Mouse (Mus musculus) T-helper 17 cell (primary cell): Measurements from ENCODE around the gene Ndufaf7.

ENCODE experiments used
- in situ Hi-C, 2 experiments: fragments of 300-600 bp; cut with MboI, MseI; formaldehyde crosslinking; loops; 1 replicate in 1 of 2; 2 replicates in 1 of 2; pipeline ENCODE4 v1.15.1; 2025; ENCODE audit warnings: high pct_unique_total_duplicates in 2 of 2

Gene Ndufaf7

DNA sequence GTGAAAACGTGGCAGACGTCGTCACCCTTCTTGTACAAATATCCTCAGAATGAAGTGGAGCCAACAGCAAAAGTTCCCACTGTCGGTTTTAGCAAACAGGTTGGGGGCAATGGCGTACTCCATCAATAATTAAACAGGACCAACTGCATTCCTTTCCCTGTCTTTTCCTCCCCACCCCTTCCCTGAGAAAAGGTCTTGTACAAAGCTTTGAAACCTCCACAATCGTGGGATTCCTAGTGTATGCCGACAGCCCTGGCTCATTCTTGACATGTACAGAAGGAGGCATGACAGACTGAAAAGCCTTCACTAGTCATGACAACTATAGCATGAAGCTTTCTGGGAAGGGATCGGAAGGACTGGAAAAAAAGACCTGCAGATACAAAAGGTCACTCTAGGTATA lies 16.3 kb downstream of the Ndufaf7 start:
- in situ Hi-C loops = no loop called here

DNA sequence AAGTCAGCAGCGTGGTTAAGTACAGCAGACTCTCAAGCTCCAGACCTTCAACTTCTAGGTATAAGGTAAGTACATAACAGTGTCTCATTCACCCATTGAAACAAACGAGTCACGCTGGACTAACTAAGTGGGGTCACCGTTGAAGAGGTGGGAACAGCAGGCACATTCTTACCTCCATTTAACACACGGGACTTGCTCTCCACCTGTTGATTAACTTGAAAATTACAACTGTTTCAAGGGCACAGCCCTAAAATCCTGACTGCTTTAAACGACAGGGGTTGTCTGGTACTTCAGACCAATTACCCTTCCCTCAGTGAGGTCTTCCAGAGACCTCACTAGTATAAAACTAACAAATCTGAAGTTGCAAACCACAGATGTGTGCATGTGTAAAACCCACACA lies 22.5 kb downstream of the Ndufaf7 start:
- in situ Hi-C loops = no loop called here

DNA sequence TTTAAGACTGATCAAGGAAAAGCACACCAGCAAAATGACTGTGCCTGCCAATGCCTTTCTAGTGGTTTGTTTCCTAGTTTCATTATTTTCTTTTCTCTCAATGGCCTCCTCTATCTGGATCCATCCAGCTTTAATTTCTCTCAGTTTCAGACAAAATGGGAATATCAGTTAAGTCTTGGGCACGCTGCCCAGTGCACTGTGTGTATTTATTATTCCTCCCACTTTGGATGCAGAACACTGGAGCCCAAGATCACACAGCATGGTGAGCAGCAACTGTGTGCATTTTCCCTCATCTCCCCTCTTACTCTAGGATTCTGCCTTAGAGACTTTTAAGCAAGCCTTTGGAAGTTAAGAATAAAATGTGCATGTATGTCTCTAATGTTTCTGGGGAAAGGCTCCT lies 27.5 kb downstream of the Ndufaf7 start:
- in situ Hi-C loops = no loop called here

DNA sequence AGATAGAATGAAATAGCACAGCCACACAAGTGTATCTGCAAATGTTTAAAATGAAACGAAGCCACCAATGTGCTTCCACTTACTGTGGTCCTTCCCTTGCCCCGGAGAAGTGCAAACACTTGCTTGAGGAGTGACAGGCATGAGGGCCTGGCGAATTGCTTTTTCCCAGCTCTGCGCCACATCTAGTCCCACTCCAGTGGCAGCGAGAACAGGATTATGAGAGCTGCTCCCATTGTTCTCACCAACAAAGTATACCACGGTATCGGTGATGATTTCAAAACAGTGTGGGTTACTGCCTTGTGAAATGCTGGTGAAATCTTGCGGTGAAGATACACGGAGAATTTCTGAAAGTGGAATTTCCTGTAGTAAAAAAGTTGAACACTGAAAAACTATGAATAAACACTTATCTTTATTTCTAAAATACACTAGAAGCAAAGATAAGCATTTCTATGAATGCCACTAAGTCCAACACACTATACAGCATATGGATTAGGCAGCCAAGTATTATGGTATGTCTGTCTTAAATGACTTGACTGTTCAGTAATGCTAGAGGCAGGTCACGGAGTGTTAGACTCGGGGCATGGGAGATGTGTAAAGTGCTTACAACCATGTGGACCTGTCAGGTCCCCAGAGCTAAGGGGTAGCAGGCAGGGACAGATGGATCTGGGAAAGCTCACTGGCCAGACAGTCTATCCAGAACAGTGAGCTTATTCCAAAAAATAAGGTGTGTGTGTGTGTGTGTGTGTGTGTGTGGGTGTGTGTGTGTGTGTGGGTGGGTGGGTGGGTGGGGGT lies 29.4 kb downstream of the Ndufaf7 start:
- in situ Hi-C loops = no loop called here

DNA sequence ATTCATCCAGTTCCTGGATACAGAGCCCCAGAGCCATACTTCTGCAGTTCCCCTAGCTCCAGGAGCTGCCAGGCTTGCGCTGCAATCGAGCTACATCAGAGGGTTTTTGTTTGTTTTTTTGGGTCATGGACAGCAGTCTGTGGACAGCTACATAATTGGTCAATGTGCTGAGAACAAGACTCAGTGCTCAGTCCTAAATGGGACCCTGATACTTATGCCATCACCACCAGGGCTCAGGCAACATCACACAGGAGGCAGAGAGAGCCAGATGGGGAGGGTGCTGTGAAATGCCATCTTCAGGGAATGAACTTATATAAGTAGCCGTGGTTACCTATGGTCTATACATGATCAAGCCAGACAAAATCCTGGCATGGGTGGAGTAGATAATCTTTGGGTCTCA lies 31.6 kb downstream of the Ndufaf7 start:
- in situ Hi-C loops = no loop called here

DNA sequence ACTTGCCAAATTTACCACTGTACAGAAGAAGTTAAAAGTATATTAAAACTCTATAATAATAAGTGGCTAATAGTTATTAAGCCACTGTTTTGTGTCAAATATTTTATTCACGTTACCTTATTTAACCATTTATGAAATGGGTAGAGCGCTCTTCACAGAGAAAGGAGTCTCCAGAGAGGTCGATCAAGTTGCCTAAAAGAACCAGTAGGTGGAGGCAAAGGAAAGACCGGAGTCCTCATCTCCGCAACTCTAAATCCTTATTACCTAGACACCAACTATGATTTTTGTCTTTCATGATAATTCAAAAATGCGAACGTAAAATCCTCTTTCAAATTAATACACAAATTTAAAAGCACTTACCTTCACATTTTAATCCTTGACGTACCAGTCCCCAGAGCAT lies 46.2 kb downstream of the Ndufaf7 start:
- in situ Hi-C loops = no loop called here

DNA sequence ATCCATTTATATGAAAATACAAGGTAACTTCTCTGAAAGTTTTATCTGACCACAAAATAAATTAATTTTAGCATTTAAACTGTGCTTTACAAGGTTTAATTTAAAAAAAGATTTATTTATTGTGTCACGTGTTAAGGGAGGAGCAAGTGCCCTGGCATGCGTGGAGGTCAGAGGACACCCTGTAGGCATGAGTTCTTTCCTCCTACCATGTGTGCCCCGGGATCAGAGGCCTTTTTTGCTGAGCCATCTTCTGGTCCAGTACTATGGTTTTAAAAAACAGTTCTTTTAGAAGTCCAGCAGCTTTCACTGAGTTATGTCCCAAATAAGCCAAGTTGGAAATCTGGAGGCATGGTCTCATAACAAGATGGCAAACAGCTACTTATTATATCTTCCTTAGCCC lies 46.8 kb downstream of the Ndufaf7 start:
- in situ Hi-C loops = no loop called here

DNA sequence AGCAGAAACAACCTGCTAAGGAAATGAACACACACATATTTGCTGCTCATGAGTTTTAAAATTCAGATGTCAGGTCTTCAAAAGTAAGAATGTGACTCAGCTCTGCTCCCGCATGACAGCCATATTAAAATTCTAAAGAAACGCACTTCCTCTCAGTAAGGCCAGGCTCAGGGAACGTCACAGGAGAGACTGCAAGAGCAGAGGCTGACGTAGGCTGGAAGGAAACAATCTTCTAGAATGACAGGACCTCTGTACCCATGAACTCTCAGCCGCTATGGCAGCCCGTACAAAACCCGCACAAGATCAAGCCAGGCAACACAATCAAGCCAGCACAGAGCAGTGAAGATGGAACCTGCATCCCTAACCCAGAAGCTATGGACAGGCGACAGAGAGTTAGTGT lies 52.1 kb downstream of the Ndufaf7 start:
- in situ Hi-C loops = no loop called here

DNA sequence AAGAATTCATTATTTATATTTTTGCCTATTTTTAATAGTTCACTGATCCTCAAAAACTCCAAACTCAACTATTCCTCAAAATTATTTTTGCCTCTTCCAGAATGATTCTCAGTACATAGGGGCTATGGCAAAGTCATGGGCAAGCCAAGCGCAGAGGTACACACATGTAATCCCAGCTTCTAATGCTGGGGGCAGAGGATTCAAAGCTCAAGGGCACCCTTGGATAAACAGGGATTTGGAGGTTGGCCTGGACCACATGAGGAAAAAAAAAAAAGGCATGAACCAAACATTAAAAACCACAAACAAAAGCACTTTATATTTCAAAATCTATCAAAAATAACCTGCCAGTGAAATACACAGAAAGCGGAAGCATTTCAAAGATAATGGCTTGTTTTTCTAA lies 54.6 kb downstream of the Ndufaf7 start:
- in situ Hi-C loops = loop anchor here in 1 of 2 experiments (10.0 kb wide), 1 partner anchor 557 kb away; no protein-coding TSS in a partner anchor

DNA sequence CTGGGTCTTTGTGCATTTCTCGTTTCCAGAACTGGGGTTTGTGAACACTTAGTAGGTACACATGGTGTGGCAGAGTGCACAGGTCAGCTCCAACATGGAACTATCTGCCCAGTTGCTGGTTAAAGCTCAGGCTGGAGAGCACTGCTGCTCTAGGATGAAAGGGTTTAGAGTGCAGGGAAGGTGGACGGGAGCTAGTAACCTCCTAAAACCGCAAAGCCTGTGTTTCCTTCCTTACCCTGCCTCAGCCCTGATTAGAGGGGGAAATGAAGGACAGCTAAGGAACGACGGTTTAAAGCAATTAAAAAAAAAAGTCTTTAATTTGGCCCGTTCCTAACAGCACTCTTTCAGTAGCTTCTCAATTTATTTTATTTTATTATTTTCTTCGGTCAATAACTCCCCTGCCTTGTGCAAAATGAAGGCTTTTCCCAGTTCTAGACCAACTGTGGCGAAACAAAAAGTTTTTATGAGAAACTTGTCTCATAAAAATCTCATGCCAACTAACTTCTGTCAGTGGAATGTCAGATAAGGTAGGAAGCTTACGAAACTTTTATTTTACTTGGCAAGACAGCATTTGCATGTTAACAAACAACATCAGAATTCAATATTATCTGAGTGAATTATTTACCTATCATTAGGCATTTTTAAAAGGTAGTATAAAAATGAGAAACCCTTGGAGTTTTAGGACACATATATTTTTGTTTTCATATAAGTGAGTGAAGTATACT lies 55.5 kb downstream of the Ndufaf7 start:
- in situ Hi-C loops = loop anchor here in 1 of 2 experiments (10.0 kb wide), 1 partner anchor 558 kb away; no protein-coding TSS in a partner anchor

DNA sequence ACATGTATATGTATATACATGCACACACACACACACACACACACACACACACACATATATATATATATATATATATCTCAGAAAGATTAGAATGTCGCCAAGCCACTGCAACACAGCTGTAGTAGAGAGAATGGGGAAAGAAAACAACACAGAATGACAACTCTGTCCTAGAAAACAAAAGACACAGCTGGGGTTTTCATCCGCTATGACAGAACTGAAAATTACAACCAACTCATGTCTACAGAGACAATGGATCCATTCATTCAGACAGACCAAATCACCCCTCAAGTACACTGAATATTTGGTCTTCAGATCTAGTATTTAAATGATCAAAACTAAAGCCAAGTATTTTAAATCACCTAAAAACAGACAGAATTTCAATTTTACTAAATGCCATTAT lies 56.7 kb downstream of the Ndufaf7 start:
- in situ Hi-C loops = loop anchor here in 1 of 2 experiments (10.0 kb wide), 1 partner anchor 559 kb away; no protein-coding TSS in a partner anchor

DNA sequence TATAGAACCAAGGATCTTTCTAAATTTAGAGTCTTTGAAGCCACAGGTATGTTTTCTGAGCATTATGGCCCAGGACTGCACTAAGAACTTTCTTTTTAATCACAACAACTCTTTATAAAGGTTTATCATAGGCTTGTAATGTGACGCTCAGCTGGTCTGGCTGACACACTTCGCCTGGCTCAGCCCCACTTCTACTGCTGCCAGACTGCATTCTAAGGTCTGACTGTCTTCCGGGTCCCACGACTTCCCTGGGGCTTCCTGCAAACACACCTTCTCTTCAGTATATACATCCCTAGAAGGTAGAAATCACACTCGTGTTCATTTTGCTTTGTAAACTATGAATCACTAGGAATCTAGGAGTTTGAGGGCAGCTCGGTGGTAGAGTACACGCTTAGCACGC lies 57.4 kb downstream of the Ndufaf7 start:
- in situ Hi-C loops = loop anchor here in 1 of 2 experiments (10.0 kb wide), 1 partner anchor 560 kb away; no protein-coding TSS in a partner anchor

DNA sequence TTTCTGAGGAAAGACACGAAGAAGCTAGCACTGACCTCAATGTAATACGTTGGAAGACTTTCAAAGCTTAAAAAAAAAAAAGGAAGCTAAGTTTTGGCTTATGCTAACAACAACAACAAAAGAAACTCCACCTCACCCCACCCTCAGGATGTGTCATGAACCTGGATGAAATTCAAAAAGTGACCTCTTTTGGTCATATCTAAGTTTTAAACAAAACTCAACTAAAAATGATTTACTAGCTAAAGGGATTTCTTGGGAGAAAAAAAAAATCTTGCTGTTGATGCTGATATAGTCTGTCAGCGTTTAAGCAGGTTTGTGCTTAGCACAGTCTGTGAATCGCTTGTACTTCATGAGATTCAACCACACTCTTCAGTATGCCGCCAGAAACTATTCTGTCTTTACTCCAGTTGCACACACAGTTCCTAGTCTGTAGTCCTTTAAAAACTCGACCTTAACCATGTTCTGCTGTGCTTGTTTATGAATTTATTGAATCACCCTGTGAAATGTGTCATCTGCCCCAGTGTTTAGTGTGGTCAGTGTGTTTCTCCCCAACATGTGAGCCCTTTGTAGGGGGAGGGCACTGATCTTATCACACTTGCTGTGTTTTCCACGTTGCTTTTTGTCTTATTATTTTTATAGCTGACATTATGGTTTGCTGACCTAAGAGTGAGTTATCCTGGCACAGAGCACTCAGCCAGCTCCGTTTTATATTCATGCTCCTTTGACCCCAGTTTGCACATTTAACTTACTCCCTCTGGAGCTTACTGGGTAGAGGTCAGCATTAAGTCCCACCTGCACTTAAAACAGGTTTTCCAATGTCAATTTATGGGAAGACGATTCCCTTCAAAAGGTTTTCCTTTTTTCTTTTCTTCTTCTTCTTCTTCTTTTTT lies 58.2 kb downstream of the Ndufaf7 start:
- in situ Hi-C loops = loop anchor here in 1 of 2 experiments (10.0 kb wide), 1 partner anchor 560 kb away; no protein-coding TSS in a partner anchor
